Mouse (Mus musculus) neural tube, embryonic 11.5 days (tissue): ENCODE results near the gene Taf3. TPM values are rescaled to one million over a fixed set of nuclear protein-coding genes. Genes with fewer than 3 reads are reported as not detected.

Experiments used
- ATAC-seq: fragments of 200-750 bp; cut with Nextera tagmentation; 2 replicates; pipeline ENCODE4 v1.8.0; 2017; ENCODE audit warnings: moderate number of reproducible peaks, mild to moderate bottlenecking, moderate TSS enrichment, moderate library complexity; ENCODE audit not compliant: insufficient read depth, low FRiP score, low TSS enrichment
- DNase-seq: peaks from one replicate; pipeline ENCODE4 v3.0.0-alpha.2; 2015; ENCODE audit warnings: low spot score
- H3K27ac ChIP-seq: fragments of 300-500 bp; sonication (generic); 2 replicates; pipeline ENCODE4 v1.5.1; 2014; ENCODE audit warnings: low read depth, mild to moderate bottlenecking, low read length
- H3K27me3 ChIP-seq: fragments of 300-500 bp; sonication (generic); 2 replicates; pipeline ENCODE4 v1.6.1; 2014; ENCODE audit warnings: mild to moderate bottlenecking, low read length, mixed read lengths; ENCODE audit not compliant: control insufficient read depth, insufficient read depth
- H3K36me3 ChIP-seq: fragments of 300-500 bp; sonication (generic); 2 replicates; pipeline ENCODE4 v1.6.1; 2014; ENCODE audit warnings: mild to moderate bottlenecking, low read length, moderate library complexity, mixed read lengths; ENCODE audit not compliant: control insufficient read depth, insufficient read depth
- H3K4me1 ChIP-seq: fragments of 300-500 bp; sonication (generic); 2 replicates; pipeline ENCODE4 v1.6.1; 2014; ENCODE audit warnings: low read length, mixed read lengths; ENCODE audit not compliant: control insufficient read depth, insufficient read depth
- H3K4me2 ChIP-seq: fragments of 300-500 bp; sonication (generic); 2 replicates; pipeline ENCODE4 v1.6.1; 2014; ENCODE audit warnings: low read depth, mild to moderate bottlenecking, moderate library complexity
- H3K4me3 ChIP-seq: fragments of 300-500 bp; sonication (generic); 2 replicates; pipeline ENCODE4 v1.5.1; 2014; ENCODE audit warnings: low read depth, low read length
- H3K9ac ChIP-seq: fragments of 300-500 bp; sonication (generic); 2 replicates; pipeline ENCODE4 v1.6.1; 2014; ENCODE audit warnings: mild to moderate bottlenecking, low read length
- H3K9me3 ChIP-seq: fragments of 300-500 bp; sonication (generic); 2 replicates; pipeline ENCODE4 v1.6.1; 2016; ENCODE audit warnings: low read length; ENCODE audit not compliant: control insufficient read depth
- WGBS: fragments of 180-500 bp; shearing (Covaris S2); extraction: QIAGEN DNeasy Blood & Tissue Kit; methylation state at CpG from one replicate; pipeline ENCODE4 v1.1.7; 2014; 5-methylcytosine and 5-hydroxymethylcytosine counted together
- polyA plus RNA-seq: library from polyadenylated mRNA; unstranded; fragments of >200 nt; fragmentation: Nextera tagmentation; extraction: Ambion mirVana; gene quantifications from 2 replicates; pipeline ENCODE4 v1.2.1, GENCODE M21; 2014

Gene Taf3
- polyA plus RNA-seq, 1 experiment from 2014 or later: 16.8 TPM

DNA sequence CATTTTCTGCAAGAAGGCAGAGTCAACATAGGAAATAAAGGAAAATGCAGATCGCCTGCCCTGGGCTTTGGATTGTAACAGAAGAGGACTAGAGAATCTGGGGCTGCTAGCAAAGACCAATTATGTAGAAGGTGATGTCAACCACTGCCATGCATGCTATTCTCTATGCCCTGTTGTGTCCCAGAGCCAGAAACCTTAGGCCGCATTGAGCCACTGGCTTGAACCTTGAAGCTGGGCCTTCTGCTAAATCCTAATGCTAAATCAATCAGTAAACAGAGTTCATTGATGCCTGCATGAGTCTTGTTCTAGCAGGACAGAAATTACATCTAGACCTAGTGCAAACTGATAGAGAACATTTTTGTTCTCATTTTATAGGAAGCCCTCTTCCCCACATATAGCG, 162.4 kb downstream of the Taf3 start:
- Histone ChIP-seq H3K4me3 (no peak overlapping the region), H3K9ac (no peak overlapping the region), H3K4me1 (no peaks in the 10 kb centered on the region), H3K27me3 (peaks cover 95% of the 10 kb centered on the region), H3K27ac (no peak overlapping the region), H3K9me3 (no peaks in the 10 kb centered on the region), H3K36me3 (no peaks in the 10 kb centered on the region), H3K4me2 (no peak overlapping the region)
- 11% methylated on average over 3 of the region's 3 CpGs for WGBS
- ATAC-seq: no peak
- peak; percentile 9 for DNase-seq

DNA sequence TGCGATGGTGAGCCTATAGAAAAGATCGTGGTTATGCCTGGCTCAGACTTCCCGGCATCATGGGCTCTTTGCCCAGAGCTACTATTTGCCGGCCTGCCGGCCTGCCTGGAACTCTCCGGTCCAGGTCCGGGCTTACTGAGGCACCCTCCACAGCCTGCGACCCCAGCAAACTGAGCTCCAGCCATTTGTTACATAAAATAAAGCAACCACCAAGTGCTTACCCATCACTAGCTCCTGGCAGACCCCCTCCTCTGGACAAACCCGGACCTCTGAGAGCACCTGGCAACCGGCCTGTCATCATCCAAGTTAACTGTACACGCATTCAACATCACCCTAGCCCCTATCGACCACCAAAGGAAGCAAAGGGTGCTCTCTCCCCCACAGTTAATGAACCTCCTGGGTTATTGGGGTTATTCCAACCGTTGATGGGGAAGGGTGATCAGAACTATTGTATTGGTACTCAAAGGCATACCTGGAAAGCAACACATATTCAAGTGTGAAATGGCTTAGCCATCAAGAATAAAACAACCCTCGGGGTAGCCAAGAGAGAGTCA, 163.1 kb downstream of the Taf3 start:
- H3K4me3 ChIP-seq: no peak overlapping the region
- peaks cover 3% of the 10 kb centered on the region; the same call in 1 of the 2 replicates for H3K4me1 ChIP-seq

DNA sequence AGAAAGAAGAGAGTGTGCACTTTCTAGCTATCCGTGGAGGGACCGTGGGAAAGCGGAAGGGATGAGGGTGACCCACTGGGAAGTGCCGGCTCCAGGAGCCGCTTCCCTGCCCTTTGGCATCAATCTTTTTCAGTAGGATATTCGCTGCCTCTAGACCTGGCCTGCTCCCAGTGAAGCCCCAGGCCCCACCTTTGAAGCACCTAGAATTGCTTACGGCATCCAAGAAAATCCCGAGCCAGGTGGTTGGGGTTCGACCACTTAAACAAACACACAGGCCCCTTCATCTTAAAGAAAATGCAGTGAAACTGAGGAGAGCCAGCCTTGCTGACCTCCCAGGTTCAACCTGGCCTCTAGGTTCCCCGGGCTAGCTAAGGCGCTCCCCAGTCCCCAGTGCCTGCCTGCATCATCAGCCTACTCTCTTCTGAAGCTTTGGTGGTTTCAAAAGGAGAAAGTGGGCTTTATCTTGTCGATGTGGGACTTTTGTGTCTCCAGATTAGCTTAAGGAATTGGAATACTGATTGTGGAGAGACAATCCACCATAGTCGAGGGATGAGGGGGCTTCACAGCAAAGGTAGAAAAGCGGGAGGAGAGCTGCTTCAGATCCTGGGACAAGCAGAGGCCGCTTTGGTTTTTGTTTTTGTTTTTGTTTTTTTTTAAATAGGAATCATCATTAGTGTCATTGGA, 163.7 kb downstream of the Taf3 start:
- H3K27ac ChIP-seq: no peak overlapping the region
- peaks cover 3% of the 10 kb centered on the region; the same call in 1 of the 2 replicates for H3K4me1 ChIP-seq
- peaks cover 95% of the 10 kb centered on the region for H3K27me3 ChIP-seq
- DNase-seq (peak; percentile 49), ATAC-seq (no peak)
- WGBS: under 1% methylated on average over 15 of the region's 15 CpGs
- H3K4me2 ChIP-seq: no peak overlapping the region
- no peaks in the 10 kb centered on the region for H3K9me3 ChIP-seq
- H3K9ac ChIP-seq: no peak overlapping the region
- H3K4me3 ChIP-seq: 0 out of 2 replicates have a peak overlapping the region, but pooled peaks have one; percentile 0
- no peaks in the 10 kb centered on the region for H3K36me3 ChIP-seq

More for the DNA sequence above, 163.1 kb downstream of the Taf3 start:
- H3K4me2 ChIP-seq: no peak overlapping the region
- H3K27me3 ChIP-seq: peaks cover 95% of the 10 kb centered on the region
- H3K9me3 ChIP-seq: no peaks in the 10 kb centered on the region
- DNase-seq (peak; percentile 28), ATAC-seq (no peak)
- no peaks in the 10 kb centered on the region for H3K36me3 ChIP-seq
- no peak overlapping the region for H3K9ac ChIP-seq
- no peak overlapping the region for H3K27ac ChIP-seq
- WGBS: 1% methylated on average over 14 of the region's 14 CpGs

DNA sequence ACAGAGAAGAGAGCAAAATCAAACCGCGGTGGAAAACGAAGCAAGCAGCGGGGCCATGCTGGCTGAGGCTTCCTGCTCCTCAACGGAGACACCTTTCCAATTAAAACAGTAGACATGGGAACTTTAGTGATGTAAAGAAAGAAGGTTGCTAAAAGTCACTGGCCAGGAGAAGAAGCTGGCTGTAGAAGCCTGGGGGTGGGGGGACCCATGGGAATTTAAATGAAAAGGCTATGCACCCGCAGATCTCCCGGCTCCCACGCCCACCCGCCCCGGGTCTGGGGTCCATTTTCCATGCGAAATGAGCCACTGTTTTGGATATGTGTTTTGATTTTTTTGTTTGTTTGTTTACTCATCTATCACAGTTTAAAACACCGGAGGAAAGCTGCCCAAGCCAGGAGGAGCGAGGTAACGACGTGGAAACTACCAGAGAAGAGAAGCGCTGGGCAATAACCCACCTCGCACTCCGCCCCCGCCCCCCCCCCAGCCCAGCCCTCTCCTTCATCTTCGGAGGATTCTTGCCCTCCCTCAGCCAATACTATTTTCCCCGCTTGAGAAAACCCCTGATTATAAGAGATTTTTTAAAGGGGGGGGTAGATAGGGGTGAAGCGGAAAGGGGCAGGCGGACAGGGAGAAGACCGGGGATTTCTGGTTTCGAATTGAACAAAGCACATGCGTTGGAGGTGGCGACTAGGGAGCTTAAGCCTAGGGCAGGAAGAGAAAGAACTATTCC, 164.4 kb downstream of the Taf3 start:
- under 1% methylated on average over 27 of the region's 27 CpGs for WGBS
- Histone ChIP-seq H3K4me3 (no peak overlapping the region), H3K27ac (no peak overlapping the region), H3K27me3 (peaks cover 93% of the 10 kb centered on the region), H3K4me1 (peaks cover 3% of the 10 kb centered on the region; the same call in 1 of the 2 replicates), H3K9me3 (no peaks in the 10 kb centered on the region), H3K4me2 (peak overlapping the region; percentile 16; the same call in 1 of the 2 replicates), H3K36me3 (no peaks in the 10 kb centered on the region), H3K9ac (no peak overlapping the region)
- DNase-seq (peak; percentile 13), ATAC-seq (no peak)

DNA sequence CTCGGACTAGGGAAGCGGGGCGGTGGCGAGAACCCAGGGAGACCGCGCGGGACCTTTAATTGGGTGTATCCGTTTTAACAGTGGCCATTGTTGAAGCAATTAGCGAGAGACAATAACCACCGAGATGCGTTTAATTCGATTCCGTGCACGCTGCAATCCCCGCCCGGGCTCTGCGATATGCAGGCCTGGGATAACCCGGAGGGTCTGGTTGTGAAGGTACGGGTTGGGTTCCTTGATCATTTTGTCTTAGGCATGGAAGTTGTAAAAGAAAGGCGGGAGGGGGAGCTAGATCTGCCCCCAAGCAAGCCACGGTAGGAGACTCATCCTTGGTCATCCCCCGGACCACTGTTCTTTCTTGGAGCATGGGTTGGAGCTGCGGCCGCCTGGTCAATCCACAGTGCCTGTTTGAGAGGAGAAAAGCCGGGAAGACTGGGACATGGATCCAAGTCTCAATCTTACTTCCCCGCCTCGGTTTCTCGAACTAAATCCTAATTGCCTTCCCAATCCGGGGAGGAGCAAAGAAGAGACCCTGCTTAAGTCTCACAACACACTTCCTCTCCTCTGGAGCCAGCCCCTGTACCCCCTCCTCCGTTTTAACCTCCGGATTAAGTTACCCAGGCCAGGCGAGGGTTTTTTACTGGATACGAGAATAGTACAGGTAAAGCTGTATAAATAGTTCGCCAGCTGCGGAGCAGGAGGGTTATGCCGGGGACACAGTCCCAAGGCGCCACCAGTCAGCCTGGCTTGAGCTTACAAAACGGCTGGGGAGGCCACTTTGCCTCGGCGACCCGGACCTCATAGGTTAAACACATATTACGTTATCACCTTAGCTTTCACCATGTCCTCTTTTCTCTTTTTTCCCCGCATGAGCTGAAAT, 165.2 kb downstream of the Taf3 start:
- Histone ChIP-seq H3K9ac (no peak overlapping the region), H3K27me3 (peaks cover 96% of the 10 kb centered on the region), H3K36me3 (no peaks in the 10 kb centered on the region), H3K4me3 (peak overlapping the region; percentile 18; the same call in 1 of the 2 replicates), H3K4me1 (peaks cover 7% of the 10 kb centered on the region), H3K9me3 (no peaks in the 10 kb centered on the region), H3K4me2 (peak overlapping the region; percentile 27; the same call in 1 of the 2 replicates), H3K27ac (no peak overlapping the region)
- ATAC-seq (no peak), DNase-seq (peak; percentile 65)
- under 1% methylated on average over 43 of the region's 43 CpGs for WGBS

DNA sequence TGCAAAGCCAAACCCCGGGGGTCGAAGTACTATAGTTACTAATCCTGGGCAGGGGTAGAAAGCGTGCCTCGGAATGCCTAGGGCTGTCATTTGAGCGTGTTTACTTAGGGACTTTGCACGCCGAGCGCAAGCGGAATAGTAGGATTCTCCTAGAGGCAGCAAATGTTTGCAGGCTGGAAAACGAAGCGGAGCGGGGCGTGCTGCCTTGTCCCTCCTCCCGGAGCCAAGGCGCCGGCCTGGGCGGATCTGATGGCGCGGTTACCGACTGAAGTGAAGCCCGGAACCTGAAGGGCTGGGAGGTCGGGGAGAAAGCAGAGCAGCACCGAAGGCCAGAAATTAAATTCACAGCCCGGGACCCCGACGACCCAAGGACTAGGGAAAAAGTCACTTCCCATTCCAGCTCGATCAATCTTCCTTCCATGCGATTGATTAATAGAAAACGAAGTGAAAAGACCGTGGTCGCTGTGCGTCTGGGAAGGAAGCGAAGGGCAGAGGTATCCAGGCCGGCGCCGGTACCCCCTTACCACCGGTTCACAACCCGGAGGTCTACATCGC, 165.9 kb downstream of the Taf3 start:
- no peak overlapping the region for H3K9ac ChIP-seq
- ATAC-seq: no peak
- peaks cover 96% of the 10 kb centered on the region for H3K27me3 ChIP-seq
- WGBS: under 1% methylated on average over 39 of the region's 39 CpGs
- no peaks in the 10 kb centered on the region for H3K9me3 ChIP-seq
- peak overlapping the region; percentile 16; the same call in 1 of the 2 replicates for H3K4me3 ChIP-seq
- peak overlapping the region; percentile 27 for H3K4me2 ChIP-seq
- peak; percentile 49 for DNase-seq
- peaks cover 7% of the 10 kb centered on the region for H3K4me1 ChIP-seq
- no peak overlapping the region for H3K27ac ChIP-seq
- no peaks in the 10 kb centered on the region for H3K36me3 ChIP-seq

DNA sequence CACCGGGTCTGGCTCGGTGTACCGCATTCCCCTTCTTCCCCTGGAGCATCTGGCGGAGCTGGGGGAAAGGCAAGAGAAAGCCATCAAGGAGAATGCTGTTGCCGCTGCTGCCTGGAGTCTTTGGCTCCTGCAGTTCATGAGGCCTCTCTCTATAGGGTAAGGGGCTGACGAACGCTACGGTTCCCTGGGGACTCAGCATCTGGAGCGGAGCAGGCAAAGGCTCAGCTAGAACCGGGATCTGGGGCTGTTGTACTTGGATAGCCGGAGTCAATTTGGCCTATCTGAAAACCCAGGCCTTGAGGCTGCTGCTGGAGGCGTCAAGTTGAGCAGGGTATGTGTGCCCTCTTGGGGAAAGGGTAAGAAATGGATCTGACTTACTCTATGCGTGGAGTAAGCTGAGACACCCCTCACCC, 166.8 kb downstream of the Taf3 start:
- H3K27me3 ChIP-seq: peaks cover 96% of the 10 kb centered on the region
- H3K4me2 ChIP-seq: peak overlapping the region; percentile 37
- no peak for ATAC-seq
- no peaks in the 10 kb centered on the region for H3K9me3 ChIP-seq
- peak overlapping the region; percentile 28 for H3K4me3 ChIP-seq
- H3K9ac ChIP-seq: peak overlapping the region; percentile 32; the same call in 1 of the 2 replicates
- H3K36me3 ChIP-seq: no peaks in the 10 kb centered on the region
- H3K27ac ChIP-seq: no peak overlapping the region
- H3K4me1 ChIP-seq: peaks cover 9% of the 10 kb centered on the region
- peak; percentile 59 for DNase-seq
- under 1% methylated on average over 13 of the region's 13 CpGs for WGBS
